Mouse (Mus musculus): ENCODE data around the gene Sfrp2. TPM values are rescaled to one million over a fixed set of nuclear protein-coding genes. Genes with fewer than 3 reads are reported as not detected.

Gene Sfrp2
- total and polyA plus RNA-seq, 3 experiments: not detected

DNA sequence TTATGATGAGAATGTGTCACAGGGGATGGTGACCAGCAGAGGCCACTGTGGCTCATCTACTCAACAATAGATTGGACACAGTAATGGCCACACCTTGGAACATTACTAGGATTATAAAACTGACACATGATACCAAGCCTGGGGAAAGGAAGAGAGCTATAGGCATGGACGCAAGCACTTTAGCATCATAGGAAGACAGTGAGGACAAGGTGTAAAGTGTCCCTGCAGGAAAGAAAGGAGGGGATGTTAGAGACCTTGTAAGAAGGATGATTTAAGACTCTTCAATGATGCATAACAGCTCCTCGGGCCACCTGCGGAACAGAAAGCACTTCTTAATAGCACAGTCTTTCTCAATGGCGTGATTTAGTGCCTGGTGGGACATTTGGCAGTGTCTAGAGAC is 29.1 kb upstream of the Sfrp2 start:
- Histone ChIP-seq H3K27ac (ENCODE audit: control insufficient read depth, low read depth, low read length) (no peak overlapping the region), H3K4me3 (ENCODE audit: control insufficient read depth in 1 of 2, insufficient read depth in 1 of 2, low read depth in 2 of 2, low read length in 2 of 2) (no peak overlapping the region), H3K36me3 (ENCODE audit: control insufficient read depth in 1 of 2, insufficient read depth in 2 of 2, low read length in 2 of 2) (no peaks in the 10 kb centered on the region), H3K79me2 (ENCODE audit: control insufficient read depth, insufficient read depth, low read length, poor library complexity) (no peaks in the 10 kb centered on the region), H3K27me3 (ENCODE audit: control insufficient read depth in 1 of 2, insufficient read depth in 2 of 2, low read length in 2 of 2) (no peaks in the 10 kb centered on the region), H3K9ac (ENCODE audit: control insufficient read depth, low read depth, low read length, poor library complexity, severe bottlenecking) (no peak overlapping the region), H3K4me1 (ENCODE audit: control insufficient read depth in 1 of 2, insufficient read depth in 2 of 2, low read length in 2 of 2) (no peaks in the 10 kb centered on the region), H3K9me3 (replicated peaks; ENCODE audit: insufficient read depth, low read length) (no peaks in the 10 kb centered on the region)
- no peak for TF ChIP-seq RCOR1 (IDR thresholded peaks at IDR 0.05; ENCODE audit: low read depth, low read length)
- no peak for TF ChIP-seq GABPA (IDR thresholded peaks at IDR 0.05; ENCODE audit: low read depth, low read length)
- no peak for TF ChIP-seq ZC3H11A (IDR thresholded peaks at IDR 0.05; ENCODE audit: low read depth, low read length)
- no peak for TF ChIP-seq TBP (IDR thresholded peaks at IDR 0.05; ENCODE audit: low read depth, low read length)
- no peak for TF ChIP-seq USF2 (IDR thresholded peaks at IDR 0.05; ENCODE audit: borderline replicate concordance in 1 of 2, insufficient read depth in 1 of 2, low read depth in 1 of 2, low read length in 2 of 2)
- TF ChIP-seq USF1 (IDR thresholded peaks at IDR 0.05; ENCODE audit: low read depth, low read length): no peak
- no peak for TF ChIP-seq MXI1 (IDR thresholded peaks at IDR 0.05; ENCODE audit: low read depth, low read length)
- no peak for TF ChIP-seq POLR2A (IDR thresholded peaks at IDR 0.05; ENCODE audit: control insufficient read depth in 1 of 2, insufficient read depth in 1 of 2, low read depth in 1 of 2, low read length in 2 of 2, poor library complexity in 1 of 2)
- TF ChIP-seq ETS1 (IDR thresholded peaks at IDR 0.05; ENCODE audit: low read depth, low read length): no peak
- no peak for TF ChIP-seq E2F4 (IDR thresholded peaks at IDR 0.05; ENCODE audit: borderline replicate concordance, low read depth, low read length)
- TF ChIP-seq ZNF384 (IDR thresholded peaks at IDR 0.05; ENCODE audit: low read depth, low read length): no peak
- TF ChIP-seq MYB (IDR thresholded peaks at IDR 0.05; ENCODE audit: low read depth, low read length): no peak
- TF ChIP-seq ELF1 (IDR thresholded peaks at IDR 0.05; ENCODE audit: low read depth, low read length): no peak
- no peak for TF ChIP-seq SMC3 (IDR thresholded peaks at IDR 0.05; ENCODE audit: low read depth, low read length)
- TF ChIP-seq MEF2A (IDR thresholded peaks at IDR 0.05; ENCODE audit: extremely low read depth, insufficient replicate concordance, low read depth, low read length, poor library complexity, severe bottlenecking): no peak
- no peak for TF ChIP-seq ZMIZ1 (IDR thresholded peaks at IDR 0.05; ENCODE audit: low read depth, low read length)
- no peak for TF ChIP-seq KAT2A (conservative IDR thresholded peaks at IDR 0.05; ENCODE audit: low read depth, low read length)
- TF ChIP-seq ZKSCAN1 (IDR thresholded peaks at IDR 0.05; ENCODE audit: low read depth, low read length): no peak
- DNase-seq (ENCODE audit: low read depth, low spot score): no peak

DNA sequence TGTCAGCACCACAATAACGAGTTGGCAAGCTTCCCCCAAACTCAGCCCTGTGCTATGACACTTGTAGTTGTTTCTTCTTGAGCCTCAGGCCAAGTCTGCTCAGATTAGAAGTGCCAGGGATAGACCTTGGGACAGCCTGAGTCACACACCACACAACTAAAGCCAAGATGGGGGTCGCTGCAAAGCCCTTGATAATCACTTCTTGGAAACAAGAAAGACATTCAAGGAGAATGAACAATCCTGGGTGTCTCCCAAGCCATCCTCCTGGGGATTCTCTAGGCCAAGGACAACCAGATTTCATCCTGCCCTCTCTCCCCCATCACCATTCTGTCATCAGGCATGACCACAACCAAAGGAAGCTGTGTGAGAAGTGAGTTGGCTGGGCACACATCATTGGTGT is 25.9 kb upstream of the Sfrp2 start:
- Histone ChIP-seq H3K9ac (ENCODE audit: control insufficient read depth, low read depth, low read length, poor library complexity, severe bottlenecking) (no peak overlapping the region), H3K27me3 (ENCODE audit: control insufficient read depth in 1 of 2, insufficient read depth in 2 of 2, low read length in 2 of 2) (no peaks in the 10 kb centered on the region), H3K79me2 (ENCODE audit: control insufficient read depth, insufficient read depth, low read length, poor library complexity) (no peaks in the 10 kb centered on the region), H3K36me3 (ENCODE audit: control insufficient read depth in 1 of 2, insufficient read depth in 2 of 2, low read length in 2 of 2) (no peaks in the 10 kb centered on the region), H3K4me1 (ENCODE audit: control insufficient read depth in 1 of 2, insufficient read depth in 2 of 2, low read length in 2 of 2) (no peaks in the 10 kb centered on the region), H3K9me3 (replicated peaks; ENCODE audit: insufficient read depth, low read length) (no peaks in the 10 kb centered on the region), H3K27ac (ENCODE audit: control insufficient read depth, low read depth, low read length) (no peak overlapping the region), H3K4me3 (ENCODE audit: control insufficient read depth in 1 of 2, insufficient read depth in 1 of 2, low read depth in 2 of 2, low read length in 2 of 2) (no peak overlapping the region)
- DNase-seq (ENCODE audit: low read depth, low spot score): no peak
- no peak for TF ChIP-seq ZKSCAN1 (IDR thresholded peaks at IDR 0.05; ENCODE audit: low read depth, low read length)
- TF ChIP-seq POLR2A (IDR thresholded peaks at IDR 0.05; ENCODE audit: control insufficient read depth in 1 of 2, insufficient read depth in 1 of 2, low read depth in 1 of 2, low read length in 2 of 2, poor library complexity in 1 of 2): no peak
- TF ChIP-seq MEF2A (IDR thresholded peaks at IDR 0.05; ENCODE audit: extremely low read depth, insufficient replicate concordance, low read depth, low read length, poor library complexity, severe bottlenecking): no peak
- no peak for TF ChIP-seq USF1 (IDR thresholded peaks at IDR 0.05; ENCODE audit: low read depth, low read length)
- no peak for TF ChIP-seq ZMIZ1 (IDR thresholded peaks at IDR 0.05; ENCODE audit: low read depth, low read length)
- no peak for TF ChIP-seq MAFK (IDR thresholded peaks at IDR 0.05; ENCODE audit: borderline replicate concordance, low read depth, low read length)
- no peak for TF ChIP-seq MAX (IDR thresholded peaks at IDR 0.05; ENCODE audit: low read length)
- TF ChIP-seq E2F4 (IDR thresholded peaks at IDR 0.05; ENCODE audit: borderline replicate concordance, low read depth, low read length): no peak
- TF ChIP-seq ELF1 (IDR thresholded peaks at IDR 0.05; ENCODE audit: low read depth, low read length): no peak
- no peak for TF ChIP-seq POLR2AphosphoS5 (IDR thresholded peaks at IDR 0.05; ENCODE audit: borderline replicate concordance, low read depth, low read length)
- TF ChIP-seq MAZ (IDR thresholded peaks at IDR 0.05; ENCODE audit: low read depth, low read length): no peak
- no peak for TF ChIP-seq ZNF384 (IDR thresholded peaks at IDR 0.05; ENCODE audit: low read depth, low read length)
- TF ChIP-seq CHD1 (IDR thresholded peaks at IDR 0.05; ENCODE audit: low read depth, low read length): no peak
